Comparison of ENCODE assay signal across 9 mouse cellular contexts in the genomic region with DNA sequence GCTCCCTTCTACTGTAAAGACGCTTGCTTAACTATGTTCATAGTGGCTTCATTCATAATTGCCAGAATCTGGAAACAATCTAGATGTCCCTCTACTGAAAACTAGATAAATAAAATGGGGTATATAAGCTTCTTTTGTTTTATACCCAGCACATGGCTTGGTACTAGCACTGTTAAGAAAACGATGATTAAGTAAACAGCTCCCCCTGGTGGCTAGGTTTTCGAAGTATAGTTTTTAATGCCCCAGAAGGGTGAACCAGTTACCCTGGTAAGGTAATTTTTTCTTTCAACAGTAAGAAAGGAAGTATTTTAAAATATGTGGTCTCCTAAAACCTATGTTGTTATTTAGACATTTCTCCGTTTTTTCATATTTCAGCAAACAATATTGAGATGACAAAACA. TPM values are rescaled to one million over a fixed set of nuclear protein-coding genes. Genes with fewer than 3 reads are reported as not detected.
DNase-seq lines count a peak whose midpoint lies in the region; ATAC-seq and TF ChIP-seq lines count a peak whose summit lies in the region.
"Had no signal": no experiment of that assay in that cellular context is flagged by ENCODE, and none has a peak within 500 bp of the region (broad histone marks: within the 10 kb centered on the region; RNA-seq: fewer than 3 reads in every experiment).

No protein-coding gene starts in this region.

- H3K27me3 ChIP-seq in kidney, embryonic 15.5 days: peaks cover 12% of the 10 kb centered on the region
- H3K27me3 ChIP-seq in MEL (ENCODE audit: control insufficient read depth in 1 of 2, insufficient read depth in 2 of 2, low read length in 2 of 2): peaks cover 11 to 21% of the 10 kb centered on the region in 2 experiments
- no peaks in the 10 kb centered on the region for H3K27me3 ChIP-seq in forebrain, embryonic 13.5 days

- no peak for TF ChIP-seq EP300 in MEL (IDR thresholded peaks at IDR 0.05; ENCODE audit: low read depth in 1 of 2, low read length in 2 of 2)

- H3K79me2 ChIP-seq in MEL (ENCODE audit: control insufficient read depth, insufficient read depth, low read length, poor library complexity): no peaks in the 10 kb centered on the region

- no peaks in the 10 kb centered on the region for H3K36me3 ChIP-seq in kidney, embryonic 15.5 days
- no peaks in the 10 kb centered on the region for H3K36me3 ChIP-seq in MEL (ENCODE audit: control insufficient read depth in 1 of 2, insufficient read depth in 2 of 2, low read length in 2 of 2)
- no peaks in the 10 kb centered on the region for H3K36me3 ChIP-seq in forebrain, embryonic 13.5 days (ENCODE audit: poor library complexity, severe bottlenecking)
- H3K36me3 ChIP-seq: limb, embryonic 13.5 days had no signal

- H3K9me3 ChIP-seq in kidney, embryonic 15.5 days (replicated peaks): no peaks in the 10 kb centered on the region
- H3K9me3 ChIP-seq in MEL (replicated peaks; ENCODE audit: insufficient read depth, low read length): no peaks in the 10 kb centered on the region
- H3K9me3 ChIP-seq in forebrain, embryonic 13.5 days (replicated peaks): no peaks in the 10 kb centered on the region
- H3K9me3 ChIP-seq: limb, embryonic 13.5 days had no signal

- 43% methylated on average over 4 of the region's 4 CpGs for WGBS in kidney, embryonic 15.5 days
- WGBS in forebrain, embryonic 13.5 days: 40% methylated on average over 4 of the region's 4 CpGs

- peak; percentile 96 for TF ChIP-seq RAD21 in MEL (IDR thresholded peaks at IDR 0.05; ENCODE audit: low read depth, low read length)

- DNase-seq in kidney, adult 8-10 months: peak; percentile 13 to 43
- DNase-seq in CD4-positive helper T cell, adult 2 months (ENCODE audit: low read depth, low spot score): peak; percentile 10
- peak; percentile 77 for DNase-seq in MEL (ENCODE audit: low read depth, low spot score)
- peak; percentile 5 for DNase-seq in embryo, embryonic 11.5 days (ENCODE audit: low read depth, low spot score)
- DNase-seq in natural killer cell, adult 2 months (ENCODE audit: low spot score in 2 of 2): peak; percentile 3 to 27
- no peak for DNase-seq in gastrocnemius, postnatal 4 days (ENCODE audit: low spot score in 2 of 2)

- no peaks in the 10 kb centered on the region for H3K4me1 ChIP-seq in kidney, embryonic 15.5 days
- H3K4me1 ChIP-seq in MEL (ENCODE audit: control insufficient read depth in 1 of 2, insufficient read depth in 2 of 2, low read length in 2 of 2): no peaks in the 10 kb centered on the region
- H3K4me1 ChIP-seq in forebrain, embryonic 13.5 days: no peaks in the 10 kb centered on the region
- H3K4me1 ChIP-seq: limb, embryonic 13.5 days had no signal

- H3K9ac ChIP-seq in kidney, embryonic 15.5 days: no peak overlapping the region
- no peak overlapping the region for H3K9ac ChIP-seq in MEL (ENCODE audit: control insufficient read depth, low read depth, low read length, poor library complexity, severe bottlenecking)
- H3K9ac ChIP-seq in forebrain, embryonic 13.5 days: no peak overlapping the region
- H3K9ac ChIP-seq: limb, embryonic 13.5 days had no signal

- H3K27ac ChIP-seq in kidney, embryonic 15.5 days: no peak overlapping the region
- H3K27ac ChIP-seq in MEL (ENCODE audit: control insufficient read depth, low read depth, low read length): no peak overlapping the region
- H3K27ac ChIP-seq in forebrain, embryonic 13.5 days: no peak overlapping the region
- H3K27ac ChIP-seq: limb, embryonic 13.5 days had no signal

- TF ChIP-seq POLR2A in MEL (IDR thresholded peaks at IDR 0.05; ENCODE audit: control insufficient read depth in 1 of 2, insufficient read depth in 1 of 2, low read depth in 1 of 2, low read length in 2 of 2, poor library complexity in 1 of 2): no peak

- H3K4me3 ChIP-seq in kidney, embryonic 15.5 days (replicated peaks): no peak overlapping the region
- H3K4me3 ChIP-seq in MEL (ENCODE audit: control insufficient read depth in 1 of 2, insufficient read depth in 1 of 2, low read depth in 2 of 2, low read length in 2 of 2): no peak overlapping the region
- no peak overlapping the region for H3K4me3 ChIP-seq in forebrain, embryonic 13.5 days
- H3K4me3 ChIP-seq: limb, embryonic 13.5 days had no signal

- H3K4me2 ChIP-seq in kidney, embryonic 15.5 days: no peak overlapping the region
- H3K4me2 ChIP-seq in forebrain, embryonic 13.5 days: no peak overlapping the region
- H3K4me2 ChIP-seq: limb, embryonic 13.5 days had no signal

- ATAC-seq in kidney, embryonic 15.5 days (replicated peaks; ENCODE audit: low FRiP score): no peak
- ATAC-seq in forebrain, embryonic 13.5 days: no peak

- TF ChIP-seq CTCF in MEL (IDR thresholded peaks at IDR 0.05 in 2 of 3, conservative IDR thresholded peaks at IDR 0.05 in 1 of 3; ENCODE audit: control insufficient read depth in 1 of 3, insufficient read depth in 1 of 3, low read depth in 2 of 3, low read length in 3 of 3, poor library complexity in 1 of 3, severe bottlenecking in 1 of 3): peak; percentile 32 to 88 (median 35); a peak in 4 of 6 replicates

TF ChIP-seq in MEL, 35 proteins besides CTCF, POLR2A, EP300 and RAD21:
- no peak for TF ChIP-seq NRF1 (IDR thresholded peaks at IDR 0.05; ENCODE audit: insufficient read depth, low read depth, low read length, poor library complexity, severe bottlenecking)
- TF ChIP-seq MYC (IDR thresholded peaks at IDR 0.05; ENCODE audit: low read depth, low read length): peak; percentile 74; the same call in 1 of the 2 replicates
- peak; percentile 97 for TF ChIP-seq ZC3H11A (IDR thresholded peaks at IDR 0.05; ENCODE audit: low read depth, low read length)
- no peak for TF ChIP-seq MAZ (IDR thresholded peaks at IDR 0.05; ENCODE audit: low read depth, low read length)
- TF ChIP-seq SMC3 (IDR thresholded peaks at IDR 0.05; ENCODE audit: low read depth, low read length): peak; percentile 94

RNA-seq across cellular contexts. Expression of a gene that starts 58.0 kb away (rescaled TPM):
- 5.1 and 5.5 TPM in 2 replicates for polyA plus RNA-seq in kidney, embryonic 15.5 days (2015; fragmentation: Nextera tagmentation; extraction: Ambion mirVana)
- not detected in 2 replicates for total RNA-seq in MEL (2012; rRNA removed)
- not detected for polyA plus RNA-seq in MEL (2012; ENCODE audit: insufficient read depth in 1 of 2, insufficient read length in 2 of 2, low read depth in 1 of 2, low replicate concordance in 2 of 2, missing spikeins in 1 of 2)
- 1.2 and 2.2 TPM in 2 replicates for polyA plus RNA-seq in forebrain, embryonic 13.5 days (2015; fragmentation: Nextera tagmentation; extraction: Ambion mirVana)
- 10 to 100 TPM; 18.4 to 21.8 TPM for total RNA-seq in gastrocnemius, postnatal 4 days (2021)

Comparison
In these comparisons a context has a peak if more than half of its experiments do, and no peak if none do; other contexts are left out.
1. DNase-seq: peak in kidney, adult 8-10 months (2 of 2), CD4-positive helper T cell, adult 2 months (single experiment), MEL (single experiment), embryo, embryonic 11.5 days (single experiment) and natural killer cell, adult 2 months (2 of 2); none in gastrocnemius, postnatal 4 days (0 of 2).